Mouse (Mus musculus) midbrain, embryonic 12.5 days (tissue): ENCODE data around the gene Hcfc1r1. TPM values are rescaled to one million over a fixed set of nuclear protein-coding genes. Genes with fewer than 3 reads are reported as not detected.

Experiments used
- ATAC-seq: fragments of 200-750 bp; cut with Nextera tagmentation; 2 replicates; pipeline ENCODE4 v1.8.0; 2017; ENCODE audit warnings: low read depth, moderate TSS enrichment, moderate library complexity; ENCODE audit not compliant: low FRiP score
- H3K27ac ChIP-seq: fragments of 300-500 bp; sonication (generic); replicated peaks from 2 replicates; pipeline ENCODE4 v1.5.1; 2016; ENCODE audit warnings: mild to moderate bottlenecking
- H3K27me3 ChIP-seq: fragments of 300-500 bp; sonication (generic); 2 replicates; pipeline ENCODE4 v1.6.1; 2016; ENCODE audit warnings: mild to moderate bottlenecking
- H3K36me3 ChIP-seq: fragments of 300-500 bp; sonication (generic); 2 replicates; pipeline ENCODE4 v1.6.1; 2016
- H3K4me1 ChIP-seq: fragments of 300-500 bp; sonication (generic); 2 replicates; pipeline ENCODE4 v1.6.1; 2016
- H3K4me2 ChIP-seq: fragments of 300-500 bp; sonication (generic); replicated peaks from 2 replicates; pipeline ENCODE4 v1.6.1; 2016; ENCODE audit warnings: mild to moderate bottlenecking, moderate library complexity
- H3K4me3 ChIP-seq: fragments of 300-500 bp; sonication (generic); 2 replicates; pipeline ENCODE4 v1.5.1; 2016; ENCODE audit warnings: mild to moderate bottlenecking
- H3K9ac ChIP-seq: fragments of 300-500 bp; sonication (generic); replicated peaks from 2 replicates; pipeline ENCODE4 v1.6.1; 2016; ENCODE audit warnings: mild to moderate bottlenecking, moderate library complexity
- H3K9me3 ChIP-seq: fragments of 300-500 bp; sonication (generic); 2 replicates; pipeline ENCODE4 v1.6.1; 2016; ENCODE audit warnings: mild to moderate bottlenecking
- WGBS: fragments of 180-500 bp; shearing (Covaris S2); methylation state at CpG from one replicate; pipeline ENCODE4 v1.1.7; 2016; 5-methylcytosine and 5-hydroxymethylcytosine counted together
- polyA plus RNA-seq: library from polyadenylated mRNA; unstranded; fragments of >200 nt; fragmentation: Nextera tagmentation; extraction: Ambion mirVana; gene quantifications from 2 replicates; pipeline ENCODE4 v1.2.1, GENCODE M21; 2016

Hcfc1r1 gene
- polyA plus RNA-seq, 1 experiment from 2014 or later: 52.2 TPM

DNA sequence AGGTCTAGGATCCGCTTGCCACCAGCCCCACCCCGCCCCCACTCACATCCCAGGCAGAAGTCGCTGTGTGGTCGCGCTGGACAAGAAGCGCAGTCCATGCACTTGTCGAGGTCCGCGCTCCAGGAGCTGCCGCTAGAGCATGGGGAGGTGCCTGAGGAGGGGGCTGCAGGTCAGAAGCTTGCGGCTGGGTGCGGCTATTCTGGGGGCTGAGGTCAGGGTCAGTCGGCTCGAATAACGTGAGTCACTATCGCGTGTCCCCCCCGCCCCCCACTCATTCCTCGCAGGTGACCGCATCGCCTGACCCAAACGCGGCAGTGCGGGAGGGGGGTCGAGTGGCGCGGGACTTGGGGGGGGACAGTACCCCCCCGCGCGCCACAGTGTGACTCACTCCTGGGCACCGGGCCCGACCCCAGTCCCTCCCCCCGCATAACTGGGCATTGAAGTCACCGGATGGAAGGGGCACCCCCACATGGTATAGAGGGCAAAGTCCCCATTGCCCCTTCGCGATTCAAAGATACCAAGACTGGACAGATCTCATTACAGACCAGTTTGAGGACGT lies 3.2 kb downstream of the Hcfc1r1 start:
- no peak for ATAC-seq
- H3K27ac ChIP-seq: no peak overlapping the region
- H3K4me2 ChIP-seq: peak overlapping the region; percentile 94
- WGBS: 1% methylated on average over 35 of the region's 37 CpGs
- peaks cover 43% of the 10 kb centered on the region for H3K4me1 ChIP-seq
- H3K9ac ChIP-seq: peak overlapping the region; percentile 59
- no peaks in the 10 kb centered on the region for H3K9me3 ChIP-seq
- H3K4me3 ChIP-seq: peak overlapping the region; percentile 46
- H3K36me3 ChIP-seq: no peaks in the 10 kb centered on the region
- peaks cover 70% of the 10 kb centered on the region for H3K27me3 ChIP-seq

- H3K27me3 ChIP-seq: peaks cover 77% of the 10 kb centered on the region
- peak within 1 kb of the TSS; percentile 94 for H3K4me2 ChIP-seq
- no peaks in the 10 kb centered on the region for H3K36me3 ChIP-seq
- peak; percentile 35 for ATAC-seq
- under 1% methylated on average over 34 of the region's 34 CpGs for WGBS
- peak within 1 kb of the TSS; percentile 46 for H3K4me3 ChIP-seq
- peaks cover 43% of the 10 kb centered on the region for H3K4me1 ChIP-seq
- peak within 1 kb of the TSS; percentile 59 for H3K9ac ChIP-seq
- H3K27ac ChIP-seq: no peak within 1 kb of the TSS
- no peaks in the 10 kb centered on the region for H3K9me3 ChIP-seq
Observed at GRCm38 (mm10) chr17:23677236-23677679, 3.9 kb downstream of the Hcfc1r1 start, which contains the start of gene Tnfrsf12a. Gene Tnfrsf12a, minus strand, starts transcription at chr17:23677468.

DNA sequence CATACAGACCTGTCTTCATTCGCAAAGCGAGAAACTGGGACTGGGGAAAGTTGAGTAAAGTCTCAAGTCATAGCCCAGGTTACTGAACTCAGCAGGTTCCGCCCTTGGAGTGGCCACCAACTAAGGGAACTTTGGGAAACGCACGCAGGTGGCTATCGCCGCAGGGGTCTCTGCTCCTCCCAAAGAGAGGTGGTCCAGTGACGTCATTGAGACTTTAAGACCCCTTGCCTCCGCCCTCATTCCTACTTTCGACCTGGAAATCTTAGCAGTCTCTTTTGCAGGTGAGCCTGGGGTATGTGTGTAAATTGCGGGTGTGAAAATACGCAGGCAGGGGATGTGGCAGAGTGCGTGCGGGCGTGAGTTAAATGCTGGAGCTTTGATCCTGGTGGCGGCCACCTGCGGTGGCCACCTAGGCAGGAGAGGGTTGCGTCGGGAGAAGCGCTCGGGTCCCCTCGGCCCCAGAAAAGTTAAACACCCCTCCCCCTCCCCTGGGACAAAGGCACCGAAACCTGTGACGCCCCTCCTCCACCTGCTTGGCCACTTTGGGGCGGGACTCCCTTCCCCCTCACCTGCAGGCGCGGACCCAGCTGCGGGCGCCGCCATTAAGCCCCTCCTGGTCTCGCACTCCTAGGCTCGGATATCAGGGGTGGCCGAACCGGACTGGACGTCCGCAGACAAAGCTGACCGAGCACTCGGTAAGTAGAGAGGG lies 5.9 kb downstream of the Hcfc1r1 start, which contains the start of gene Cldn6:
TSS of gene Cldn6 (plus strand) at position 123 of the 709 bp plus-strand sequence.
- Histone ChIP-seq H3K27me3 (peaks cover 98% of the 10 kb centered on the region), H3K4me3 (peak within 1 kb of the TSS; percentile 18), H3K4me2 (peak within 1 kb of the TSS; percentile 28), H3K36me3 (no peaks in the 10 kb centered on the region), H3K9me3 (no peaks in the 10 kb centered on the region), H3K9ac (no peak within 1 kb of the TSS), H3K27ac (no peak within 1 kb of the TSS), H3K4me1 (peaks cover 37% of the 10 kb centered on the region)
- 3% methylated on average over 38 of the region's 38 CpGs for WGBS
- ATAC-seq: no peak

- Histone ChIP-seq H3K27ac (no peak overlapping the region), H3K36me3 (no peaks in the 10 kb centered on the region), H3K27me3 (peaks cover 94% of the 10 kb centered on the region), H3K4me2 (no peak overlapping the region), H3K9me3 (no peaks in the 10 kb centered on the region), H3K4me3 (no peak overlapping the region), H3K4me1 (peaks cover 34% of the 10 kb centered on the region), H3K9ac (no peak overlapping the region)
- no peak for ATAC-seq
- 76% methylated on average over 9 of the region's 9 CpGs for WGBS
Observed at GRCm38 (mm10) chr17:23680336-23680735, 6.9 kb downstream of the Hcfc1r1 start.

GRCm38 (mm10) chr17:23681086-23681485 lies 7.7 kb downstream of the Hcfc1r1 start:
- Histone ChIP-seq H3K27ac (no peak overlapping the region), H3K4me2 (no peak overlapping the region), H3K4me3 (no peak overlapping the region), H3K9me3 (no peaks in the 10 kb centered on the region), H3K36me3 (no peaks in the 10 kb centered on the region), H3K27me3 (peaks cover 86% of the 10 kb centered on the region), H3K4me1 (peaks cover 28% of the 10 kb centered on the region), H3K9ac (no peak overlapping the region)
- ATAC-seq: no peak
- WGBS: 83% methylated on average over 10 of the region's 10 CpGs

GRCm38 (mm10) chr17:23682092-23682491 lies 8.7 kb downstream of the Hcfc1r1 start:
- H3K27me3 ChIP-seq: peaks cover 76% of the 10 kb centered on the region

GRCm38 (mm10) chr17:23682530-23682929 lies 9.1 kb downstream of the Hcfc1r1 start:
- 68% methylated on average over 3 of the region's 3 CpGs for WGBS
- Histone ChIP-seq H3K9me3 (no peaks in the 10 kb centered on the region), H3K27me3 (peaks cover 74% of the 10 kb centered on the region), H3K36me3 (no peaks in the 10 kb centered on the region), H3K4me3 (no peak overlapping the region), H3K9ac (no peak overlapping the region), H3K27ac (no peak overlapping the region), H3K4me1 (peaks cover 15% of the 10 kb centered on the region), H3K4me2 (no peak overlapping the region)
- ATAC-seq: no peak

More at GRCm38 (mm10) chr17:23682092-23682491, 8.7 kb downstream of the Hcfc1r1 start:
- ATAC-seq: no peak
- Histone ChIP-seq H3K9me3 (no peaks in the 10 kb centered on the region), H3K36me3 (no peaks in the 10 kb centered on the region), H3K4me2 (no peak overlapping the region), H3K9ac (no peak overlapping the region), H3K4me1 (peaks cover 19% of the 10 kb centered on the region), H3K27ac (no peak overlapping the region), H3K4me3 (no peak overlapping the region)
- WGBS: 73% methylated on average over 4 of the region's 4 CpGs

DNA sequence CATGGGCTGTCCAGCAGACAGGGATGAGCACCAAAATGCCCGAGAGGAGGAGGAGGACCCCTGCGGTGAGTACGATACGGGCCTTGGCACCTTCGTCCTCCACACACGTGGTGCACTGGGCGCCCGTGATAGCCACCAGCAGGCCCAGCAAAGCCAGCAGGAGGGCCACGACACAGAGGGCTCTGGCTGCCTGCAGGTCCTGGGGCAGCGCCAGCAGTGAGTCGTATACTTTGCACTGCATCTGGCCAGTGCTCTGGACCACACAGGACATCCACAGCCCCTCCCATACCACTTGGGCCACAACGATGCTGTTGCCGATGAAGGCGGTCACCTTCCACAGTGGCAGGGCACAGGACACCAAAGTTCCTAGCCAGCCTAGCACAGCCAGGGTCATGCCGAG lies 9.8 kb downstream of the Hcfc1r1 start:
- H3K36me3 ChIP-seq: no peaks in the 10 kb centered on the region
- H3K27me3 ChIP-seq: peaks cover 67% of the 10 kb centered on the region
- peaks cover 14% of the 10 kb centered on the region for H3K4me1 ChIP-seq
- no peaks in the 10 kb centered on the region for H3K9me3 ChIP-seq
- 29% methylated on average over 15 of the region's 15 CpGs for WGBS
- H3K4me3 ChIP-seq: no peak overlapping the region
- no peak overlapping the region for H3K27ac ChIP-seq
- no peak overlapping the region for H3K9ac ChIP-seq
- ATAC-seq: peak; percentile 29
- H3K4me2 ChIP-seq: 0 out of 2 replicates have a peak overlapping the region, but pooled peaks have one; percentile 1

DNA sequence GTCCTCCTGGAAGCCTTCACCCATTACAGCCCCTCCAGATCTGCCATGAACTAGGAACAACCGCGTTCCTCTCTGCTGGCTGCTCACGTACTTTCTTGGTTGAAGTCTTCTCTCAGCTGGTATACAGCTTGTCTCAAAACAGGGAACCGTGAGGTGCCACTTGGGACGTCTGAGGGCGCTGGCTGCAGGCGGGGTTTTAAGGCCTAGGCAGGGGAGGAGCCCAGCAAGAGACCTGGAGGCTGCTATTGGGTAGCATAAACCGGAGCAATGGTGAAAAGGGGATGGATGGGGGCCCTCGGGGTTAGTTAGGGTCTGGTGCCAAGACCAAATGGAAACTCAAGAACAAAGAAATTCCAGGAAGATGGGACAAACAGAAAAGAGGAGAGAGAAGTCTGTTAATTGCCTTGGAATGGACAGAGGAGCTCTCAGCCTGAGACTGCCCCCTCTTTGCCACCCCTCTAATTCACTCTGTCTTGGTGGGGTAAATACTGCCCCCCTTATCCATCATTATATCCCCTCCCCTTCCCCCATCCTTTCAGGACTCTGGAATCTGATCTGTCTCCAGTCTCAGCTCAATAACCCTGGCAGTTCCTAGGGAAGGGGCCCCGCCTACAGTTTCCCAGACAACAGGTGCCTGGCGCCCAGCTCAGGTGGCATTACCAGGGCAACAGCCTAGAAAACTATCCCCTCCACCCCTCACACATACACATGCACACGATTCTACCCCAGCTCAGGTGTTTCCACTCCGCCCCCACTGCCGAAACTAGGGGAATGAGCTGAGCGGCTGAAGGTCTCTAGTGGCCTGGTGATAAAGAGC lies 10.7 kb downstream of the Hcfc1r1 start, which contains the start of gene Cldn9:
TSS of gene Cldn9 (minus strand) at position 171 of the 817 bp plus-strand sequence.
- Histone ChIP-seq H3K4me3 (no peak within 1 kb of the TSS), H3K4me2 (0 out of 2 replicates have a peak within 1 kb of the TSS, but pooled peaks have one; percentile 1), H3K27me3 (peaks cover 59% of the 10 kb centered on the region), H3K9me3 (no peaks in the 10 kb centered on the region), H3K36me3 (no peaks in the 10 kb centered on the region), H3K27ac (no peak within 1 kb of the TSS), H3K9ac (no peak within 1 kb of the TSS), H3K4me1 (peaks cover 14% of the 10 kb centered on the region)
- 20% methylated on average over 15 of the region's 15 CpGs for WGBS
- ATAC-seq: peak; percentile 44; the same call in 1 of the 2 replicates

GRCm38 (mm10) chr17:23694491-23694890 lies 21.1 kb downstream of the Hcfc1r1 start:
- Histone ChIP-seq H3K4me3 (no peak overlapping the region), H3K27me3 (peaks cover 35% of the 10 kb centered on the region), H3K4me1 (0 out of 2 replicates have a peak, but pooled peaks cover 4% of the 10 kb centered on the region), H3K36me3 (no peaks in the 10 kb centered on the region), H3K9me3 (no peaks in the 10 kb centered on the region), H3K4me2 (no peak overlapping the region), H3K9ac (no peak overlapping the region), H3K27ac (no peak overlapping the region)
- WGBS: 81% methylated on average over 1 of the region's 1 CpGs
- ATAC-seq: no peak

DNA sequence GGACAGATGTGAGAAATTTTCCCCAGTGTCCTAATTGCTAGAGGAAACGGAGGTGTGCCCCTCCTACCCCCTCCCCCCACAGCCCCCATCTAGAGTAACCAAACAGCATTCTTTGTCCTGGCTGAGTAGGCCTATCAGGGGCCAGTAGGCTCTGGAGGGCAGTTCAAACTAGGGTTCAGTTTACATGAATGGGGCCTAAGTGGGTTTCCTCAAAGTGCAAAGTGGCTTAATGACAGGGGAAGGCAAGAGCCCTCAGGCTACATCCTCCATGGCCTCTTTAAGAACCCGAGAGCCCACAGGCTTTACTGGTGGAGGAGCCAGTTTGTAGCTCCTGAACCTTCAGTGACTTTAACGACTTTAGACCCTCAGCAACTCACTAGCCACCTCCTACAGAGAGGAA lies 22.4 kb downstream of the Hcfc1r1 start:
- Histone ChIP-seq H3K36me3 (no peaks in the 10 kb centered on the region), H3K4me1 (0 out of 2 replicates have a peak, but pooled peaks cover 4% of the 10 kb centered on the region), H3K9me3 (no peaks in the 10 kb centered on the region), H3K27ac (no peak overlapping the region), H3K4me2 (no peak overlapping the region), H3K27me3 (peaks cover 48% of the 10 kb centered on the region), H3K4me3 (no peak overlapping the region), H3K9ac (no peak overlapping the region)
- WGBS: 17% methylated on average over 3 of the region's 3 CpGs
- no peak for ATAC-seq
